Mouse (Mus musculus) ES-Bruce4 (cell line): ENCODE data around the gene Slc38a8.

Experiments
- EP300 ChIP-seq: IDR thresholded peaks from 2 replicates; pipeline ENCODE4 v1.6.1; 2011; ENCODE audit warnings: low read depth, low read length; ENCODE audit not compliant: insufficient read depth
- POLR2A ChIP-seq: IDR thresholded peaks from one replicate; pipeline ENCODE4 v1.8.1; 2011; ENCODE audit warnings: low read length; ENCODE audit not compliant: insufficient read depth

- no peak for TF ChIP-seq EP300
- no peak for TF ChIP-seq POLR2A
These were observed 18.6 kb upstream of the Slc38a8 start for GRCm38 (mm10) chr8:119520102-119520501.
